Mouse (Mus musculus): Measurements from ENCODE around the gene Stx17.

The Stx17 gene

DNA sequence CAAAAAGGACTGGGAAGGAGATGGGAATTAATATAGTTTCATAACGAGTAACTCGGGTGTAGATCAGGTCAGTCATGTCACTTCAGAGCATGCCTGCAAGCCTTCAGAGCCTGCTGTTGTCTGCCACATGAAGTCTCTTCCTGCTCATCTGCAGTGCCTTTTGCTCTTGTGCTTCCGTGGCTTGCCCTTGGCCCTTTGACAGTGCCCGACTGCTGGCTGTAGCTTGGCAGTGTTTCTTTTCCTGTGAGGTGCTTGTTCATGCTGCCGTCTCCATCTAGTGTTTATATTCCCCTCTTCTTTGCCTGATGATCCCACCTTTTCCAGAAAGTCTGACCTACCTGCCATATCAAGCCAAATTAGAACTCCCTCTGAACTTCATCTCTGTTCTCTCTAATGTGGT is 39.1 kb downstream of the Stx17 start:
- DNase-seq (ENCODE audit: low spot score): no peak

- DNase-seq (ENCODE audit: low spot score): no peak
Observed at GRCm38 (mm10) chr4:48175666-48176065, 51.0 kb downstream of the Stx17 start.

DNA sequence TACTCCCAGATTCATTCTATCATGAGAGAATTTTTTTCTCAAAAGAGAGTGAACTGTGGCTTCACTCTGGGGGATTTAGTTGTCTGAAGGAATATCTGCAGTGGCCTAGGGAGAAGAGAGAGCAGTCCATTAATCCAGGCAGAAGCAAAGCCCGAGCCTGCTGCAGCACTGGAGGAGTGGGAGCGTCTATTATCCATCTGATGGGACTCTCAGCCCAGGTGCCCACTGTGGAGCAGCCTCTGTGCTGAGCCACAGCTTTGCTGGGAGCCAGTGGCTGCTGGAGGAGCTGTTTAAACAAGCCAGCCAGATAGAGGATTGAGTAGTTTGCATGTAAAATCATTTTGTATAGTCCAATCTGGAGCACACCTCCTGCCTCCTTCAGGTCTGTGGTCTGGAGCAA is 56.2 kb downstream of the Stx17 start:
- DNase-seq (ENCODE audit: low spot score): no peak

DNA sequence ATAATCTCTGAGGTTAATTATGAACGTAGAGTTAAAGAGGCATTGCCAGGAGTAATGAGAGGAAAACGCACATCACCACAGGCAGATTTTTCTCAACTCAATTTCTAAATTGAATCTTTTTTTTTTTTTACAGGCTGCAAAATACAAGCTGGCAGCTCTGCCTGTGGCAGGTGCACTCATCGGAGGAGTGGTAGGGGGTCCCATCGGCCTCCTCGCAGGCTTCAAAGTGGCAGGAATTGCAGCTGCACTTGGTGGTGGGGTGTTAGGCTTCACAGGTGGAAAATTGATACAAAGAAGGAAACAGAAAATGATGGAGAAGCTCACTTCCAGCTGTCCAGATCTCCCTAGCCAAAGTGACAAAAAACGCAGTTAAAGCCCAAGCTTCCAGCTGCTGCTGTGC is 56.7 kb downstream of the Stx17 start:
- no peak for DNase-seq (ENCODE audit: low spot score)

DNA sequence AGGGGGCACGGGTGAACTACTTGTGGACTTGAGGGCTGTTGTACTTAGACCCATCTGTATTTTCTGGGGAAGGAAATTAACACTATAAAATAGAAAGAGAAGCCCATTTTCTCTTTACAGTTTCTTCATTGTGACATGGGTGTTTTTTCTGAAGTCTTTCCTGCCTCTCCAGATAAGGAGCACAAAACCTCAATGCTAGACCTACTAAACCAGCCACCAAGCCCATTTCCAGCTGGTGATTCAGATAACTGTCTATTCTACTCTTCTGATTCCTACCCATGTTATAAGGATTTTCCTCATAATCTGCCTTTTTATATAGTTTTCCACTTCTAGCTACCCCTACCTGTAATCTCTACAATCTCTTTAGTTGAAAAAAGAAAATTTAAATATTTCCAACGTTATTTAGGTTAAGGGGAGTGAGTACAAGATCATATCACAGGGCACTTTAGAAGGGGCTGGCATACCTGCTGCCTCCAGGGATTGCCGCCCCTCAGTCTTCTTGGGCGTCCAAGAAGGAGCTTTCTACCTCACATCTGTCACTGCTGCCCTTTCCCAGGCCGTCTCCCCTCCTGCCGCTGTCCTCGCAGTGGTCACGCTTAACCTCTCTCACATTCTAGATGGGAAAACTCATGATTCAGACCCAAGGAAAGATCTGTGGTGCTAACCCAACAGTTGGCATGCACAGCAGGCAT is 57.5 kb downstream of the Stx17 start:
- no peak for DNase-seq (ENCODE audit: low spot score)

DNA sequence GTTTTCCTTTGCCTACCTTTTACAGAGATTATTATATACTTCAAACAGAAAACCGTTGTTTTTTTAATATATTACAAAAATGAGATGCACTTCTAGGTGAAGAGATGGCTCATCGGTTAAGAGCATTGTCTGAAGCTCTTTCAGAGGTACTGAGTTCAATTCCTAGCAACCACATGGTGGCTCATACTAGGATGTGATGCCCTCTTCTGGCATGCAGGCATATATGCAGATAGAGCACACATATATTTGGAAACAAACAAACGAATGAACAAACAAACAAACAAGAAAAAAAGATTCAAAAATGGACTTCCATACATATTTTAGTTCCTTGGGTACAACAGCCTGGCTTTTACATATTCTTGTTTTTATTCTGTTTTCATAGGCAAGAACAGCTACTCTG is 73.2 kb downstream of the Stx17 start:
- DNase-seq (ENCODE audit: low spot score): no peak

DNA sequence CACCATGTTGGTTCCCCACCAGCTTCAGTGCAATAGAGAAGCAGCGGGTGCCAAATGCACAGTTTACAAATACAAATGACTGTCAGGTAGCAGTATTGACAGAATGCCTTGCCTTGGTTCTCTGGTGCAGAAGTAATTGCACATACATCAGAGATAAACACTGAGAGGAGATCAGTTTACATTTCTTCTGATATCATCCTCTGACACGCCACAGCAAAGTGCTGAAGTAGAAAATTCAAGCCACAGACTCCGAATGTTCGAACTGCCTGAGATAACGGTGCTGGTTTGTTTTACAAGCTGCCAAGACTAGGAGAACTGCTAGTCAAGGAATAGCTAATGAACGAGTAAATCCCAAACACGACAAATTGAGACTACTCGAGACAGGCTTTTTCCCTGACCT is 73.7 kb downstream of the Stx17 start:
- DNase-seq (ENCODE audit: low spot score): no peak

- DNase-seq (ENCODE audit: low spot score): no peak
Observed at GRCm38 (mm10) chr4:48203564-48203963, 78.8 kb downstream of the Stx17 start.

DNA sequence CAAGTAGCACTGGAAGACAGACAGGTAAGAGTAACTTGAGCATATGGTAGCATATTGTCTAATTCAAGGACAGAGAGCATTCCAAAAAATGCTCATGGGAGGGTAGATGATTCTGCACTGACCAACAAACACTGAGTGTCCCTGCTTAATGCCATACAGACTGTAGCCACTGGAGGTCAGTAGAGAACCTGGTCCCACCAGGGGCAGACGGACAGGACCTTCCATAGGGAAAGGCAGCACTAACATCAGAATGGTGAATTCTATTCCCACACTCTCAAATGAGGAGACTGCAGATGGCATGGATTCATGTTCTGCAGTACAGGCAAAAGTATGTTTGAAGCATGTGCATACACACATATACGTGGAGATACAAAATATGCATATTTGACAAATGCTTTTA is 100.5 kb downstream of the Stx17 start:
- peak; percentile 27 for DNase-seq (ENCODE audit: low spot score)

- no peak for DNase-seq (ENCODE audit: low spot score)
Observed at GRCm38 (mm10) chr4:48225604-48226003, 100.9 kb downstream of the Stx17 start.

GRCm38 (mm10) chr4:48226800-48227199 is 102.1 kb downstream of the Stx17 start:
- DNase-seq (ENCODE audit: low spot score): no peak

Measured in testis, postnatal 14 days (tissue).